In genomic region chr11:98795714-98796514, GRCm38 (mm10) we compare ENCODE assay signal across 8 mouse cellular contexts. TPM values are rescaled to one million over a fixed set of nuclear protein-coding genes. Genes with fewer than 3 reads are reported as not detected.
DNase-seq lines count a peak whose midpoint lies in the region; ATAC-seq and TF ChIP-seq lines count a peak whose summit lies in the region.

No protein-coding gene starts in this region.

- H3K9ac ChIP-seq in heart, adult 2 months (ENCODE audit: low read depth, low read length) = peak overlapping the region; percentile 100

- H3K9me3 ChIP-seq in G1E (replicated peaks) = no peaks in the 10 kb centered on the region

- no peak for TF ChIP-seq CTCF in G1E (IDR thresholded peaks at IDR 0.05; ENCODE audit: low read depth, low read length)
- TF ChIP-seq CTCF in heart, adult 2 months (IDR thresholded peaks at IDR 0.05) = peak; percentile 35; the same call in 1 of the 2 replicates

- H3K27me3 ChIP-seq in G1E (ENCODE audit: insufficient read depth, low read length) = no peaks in the 10 kb centered on the region
- H3K27me3 ChIP-seq in heart, adult 2 months (ENCODE audit: control insufficient read depth, insufficient read depth, low read length) = no peaks in the 10 kb centered on the region

- peak overlapping the region; percentile 88 for H3K4me3 ChIP-seq in G1E (ENCODE audit: low read depth, low read length)
- H3K4me3 ChIP-seq in heart, adult 2 months = peak overlapping the region; percentile 79

- H3K36me3 ChIP-seq in G1E (replicated peaks) = peaks cover 45% of the 10 kb centered on the region
- H3K36me3 ChIP-seq in heart, adult 2 months (ENCODE audit: control insufficient read depth, insufficient read depth, low read length) = peaks cover 8% of the 10 kb centered on the region

- under 1% methylated on average over 64 of the region's 74 CpGs for WGBS in heart, adult 2 months

- no peak for TF ChIP-seq EP300 in heart, adult 2 months (IDR thresholded peaks at IDR 0.05; ENCODE audit: insufficient read depth, low read depth, low read length)

- peak overlapping the region; percentile 94 for H3K27ac ChIP-seq in heart, adult 2 months

- H3K4me1 ChIP-seq in G1E (ENCODE audit: insufficient read depth, low read depth, low read length) = peaks cover 64% of the 10 kb centered on the region
- H3K4me1 ChIP-seq in heart, adult 2 months (ENCODE audit: control insufficient read depth, insufficient read depth, low read length) = peaks cover 9% of the 10 kb centered on the region

- no peak for TF ChIP-seq POLR2A in heart, adult 2 months (IDR thresholded peaks at IDR 0.05; ENCODE audit: insufficient read depth, low read depth, low read length)

- intact Hi-C loops in heart, adult 2 months (cut with DNase I) = loop anchor here (1.0 to 2.0 kb wide), 2 partner anchors 13 to 33 kb away; no protein-coding TSS in a partner anchor

- DNase-seq in 416B (ENCODE audit: low read depth) = peak; percentile 43
- DNase-seq in G1E (ENCODE audit: low spot score) = peak; percentile 45
- DNase-seq in cerebellum, postnatal 36 days = peak; percentile 51 to 58
- DNase-seq in heart, adult 2 months = peak in 1 of 2 experiments; percentile 74
- peak; percentile 38 to 48 for DNase-seq in kidney, adult 8-10 months
- peak; percentile 52 for DNase-seq in lung, postnatal 14 days
- peak; percentile 52 to 65 for DNase-seq in spleen, adult 18-20 months
- DNase-seq in right cerebral cortex, adult 18-20 months = no peak

- H3K79me2 ChIP-seq in heart, adult 2 months (replicated peaks; ENCODE audit: control insufficient read depth, insufficient read depth, low read length) = peaks cover 6% of the 10 kb centered on the region

- no peak for ATAC-seq in G1E (ENCODE audit: extremely low read depth, insufficient number of reproducible peaks, low FRiP score, poor library complexity, severe bottlenecking)

RNA-seq across cellular contexts. Expression of gene Msl1, which starts 0.6 kb away (rescaled TPM):
- total RNA-seq in G1E (2014; fragmentation: Nextera tagmentation) = 38.0 and 52.2 TPM in 2 replicates
- 39.4 and 45.6 TPM in 2 replicates for total RNA-seq in G1E (2017)
- polyA plus RNA-seq in G1E (2012) = 36.5 and 44.9 TPM in 2 replicates
- total RNA-seq in heart, adult 2 months (2021) = 10 to 100 TPM; 68.9 to 75.3 TPM
- polyA plus RNA-seq in heart, adult 2 months (2012; rRNA removed) = 21.9 and 44.4 TPM in 2 replicates

RNA-seq across cellular contexts. Expression of gene Casc3, which starts 8.8 kb away (rescaled TPM):
- total RNA-seq in G1E (2014; fragmentation: Nextera tagmentation) (51.8 and 64.6 TPM in 2 replicates), G1E (2017) (13.9 and 17.8 TPM in 2 replicates)
- polyA plus RNA-seq in G1E (2012) = 37.4 and 42.7 TPM in 2 replicates
- 10 to 100 TPM; 18.7 to 20.7 TPM for total RNA-seq in heart, adult 2 months (2021)
- 17.5 and 25.2 TPM in 2 replicates for polyA plus RNA-seq in heart, adult 2 months (2012; rRNA removed)

RNA-seq across cellular contexts. Expression of gene Nr1d1, which starts 20.8 kb away (rescaled TPM):
- total RNA-seq in G1E (2014; fragmentation: Nextera tagmentation) (0.75 and 3.1 TPM in 2 replicates), G1E (2017) (0.93 TPM in 2 replicates)
- 2.3 TPM in 2 replicates for polyA plus RNA-seq in G1E (2012)
- 100 to 1,000 TPM in 1 of 2 experiments, 10 to 100 TPM in 1; 35.5 to 111 TPM for total RNA-seq in heart, adult 2 months (2021)
- 190 and 208 TPM in 2 replicates for polyA plus RNA-seq in heart, adult 2 months (2012; rRNA removed)

RNA-seq across cellular contexts. Expression of gene Rapgefl1, which starts 40.7 kb away (rescaled TPM):
- 0.34 TPM in 1 of 2 replicates, not detected in the other for total RNA-seq in G1E (2014; fragmentation: Nextera tagmentation)
- 0.12 and 0.27 TPM in 2 replicates for total RNA-seq in G1E (2017)
- 0.19 and 0.35 TPM in 2 replicates for polyA plus RNA-seq in G1E (2012)
- total RNA-seq in heart, adult 2 months (2021) = under 1 TPM; 0.50 to 0.77 TPM
- 2.8 and 3.0 TPM in 2 replicates for polyA plus RNA-seq in heart, adult 2 months (2012; rRNA removed)

RNA-seq across cellular contexts. Expression of gene Thra, which starts 55.5 kb away (rescaled TPM):
- 58.0 and 68.0 TPM in 2 replicates for total RNA-seq in G1E (2014; fragmentation: Nextera tagmentation)
- total RNA-seq in G1E (2017) = 20.1 and 20.3 TPM in 2 replicates
- polyA plus RNA-seq in G1E (2012) = 32.3 and 33.1 TPM in 2 replicates
- total RNA-seq in heart, adult 2 months (2021) = 100 to 1,000 TPM; 103 to 105 TPM
- polyA plus RNA-seq in heart, adult 2 months (2012; rRNA removed) = 89.4 and 104 TPM in 2 replicates

Comparison
In these comparisons a context has a peak if more than half of its experiments do, and no peak if none do; other contexts are left out.
1. RNA of gene Nr1d1, which starts 20.8 kb away (total RNA-seq): 35.5 to 111 TPM in heart, adult 2 months; 0.75 to 3.1 TPM in G1E; every median in the first group is over 4 times any median in the second.